25 mouse cellular contexts compared by ENCODE assay signal in genomic region chr11:116630171-116630965, GRCm38 (mm10). TPM values are rescaled to one million over a fixed set of nuclear protein-coding genes. Genes with fewer than 3 reads are reported as not detected.
DNase-seq lines count a peak whose midpoint lies in the region; ATAC-seq lines count a peak whose summit lies in the region.
"Had no signal": no experiment of that assay in that cellular context is flagged by ENCODE, and none has a peak within 500 bp of the region (broad histone marks: within the 10 kb centered on the region; RNA-seq: fewer than 3 reads in every experiment).

No protein-coding gene starts in this region.

- H3K9ac ChIP-seq in hindbrain, embryonic 13.5 days, result peak overlapping the region; percentile 8; the same call in 1 of the 2 replicates
- H3K9ac ChIP-seq in hindbrain, embryonic 11.5 days (ENCODE audit: low read depth, low read length), result no peak overlapping the region
- no peak overlapping the region for H3K9ac ChIP-seq in midbrain, embryonic 15.5 days
- H3K9ac ChIP-seq: embryonic facial prominence, embryonic 13.5 days had no signal

- no peaks in the 10 kb centered on the region for H3K9me3 ChIP-seq in hindbrain, embryonic 13.5 days
- no peaks in the 10 kb centered on the region for H3K9me3 ChIP-seq in hindbrain, embryonic 11.5 days (ENCODE audit: control insufficient read depth, low read length)
- no peaks in the 10 kb centered on the region for H3K9me3 ChIP-seq in midbrain, embryonic 10.5 days (replicated peaks)
- no peaks in the 10 kb centered on the region for H3K9me3 ChIP-seq in midbrain, embryonic 15.5 days
- H3K9me3 ChIP-seq in limb, embryonic 10.5 days (replicated peaks), result no peaks in the 10 kb centered on the region
- H3K9me3 ChIP-seq: embryonic facial prominence, embryonic 13.5 days had no signal

- no peak overlapping the region for H3K4me2 ChIP-seq in hindbrain, embryonic 13.5 days
- H3K4me2 ChIP-seq in hindbrain, embryonic 11.5 days (replicated peaks; ENCODE audit: low read depth, low read length), result no peak overlapping the region
- no peak overlapping the region for H3K4me2 ChIP-seq in midbrain, embryonic 15.5 days
- H3K4me2 ChIP-seq: embryonic facial prominence, embryonic 13.5 days had no signal

- no peaks in the 10 kb centered on the region for H3K36me3 ChIP-seq in hindbrain, embryonic 13.5 days
- H3K36me3 ChIP-seq in hindbrain, embryonic 11.5 days (ENCODE audit: control insufficient read depth, insufficient read depth, low read length), result no peaks in the 10 kb centered on the region
- H3K36me3 ChIP-seq in midbrain, embryonic 10.5 days, result no peaks in the 10 kb centered on the region
- H3K36me3 ChIP-seq in midbrain, embryonic 15.5 days (replicated peaks), result no peaks in the 10 kb centered on the region
- no peaks in the 10 kb centered on the region for H3K36me3 ChIP-seq in limb, embryonic 10.5 days
- H3K36me3 ChIP-seq: embryonic facial prominence, embryonic 13.5 days had no signal

- DNase-seq in heart, adult 11 months, result peak; percentile 97
- no peak for DNase-seq in heart, adult 8-10 months (ENCODE audit: low spot score)
- DNase-seq in hindbrain, embryonic 11.5 days (ENCODE audit: low spot score), result no peak
- no peak for DNase-seq in midbrain, embryonic 10.5 days (ENCODE audit: low spot score)
- DNase-seq in limb, embryonic 10.5 days (ENCODE audit: low spot score), result no peak
- no peak for DNase-seq in spleen, postnatal 36 days (ENCODE audit: low spot score in 2 of 2)
- DNase-seq: adrenal gland, postnatal 36 days; cerebellum, adult 18-20 months; cerebellum, postnatal 36 days; kidney, adult 8-10 months; lung, postnatal 10 days; midbrain, embryonic 14.5 days; thymus, postnatal 25 days had no signal

- no peak for ATAC-seq in hindbrain, embryonic 13.5 days (ENCODE audit: low FRiP score)
- no peak for ATAC-seq in hindbrain, embryonic 11.5 days (ENCODE audit: low FRiP score)
- ATAC-seq in midbrain, embryonic 15.5 days (replicated peaks), result no peak
- ATAC-seq: forebrain, embryonic 16.5 days had no signal

- peaks cover 2% of the 10 kb centered on the region for H3K27me3 ChIP-seq in hindbrain, embryonic 13.5 days
- no peaks in the 10 kb centered on the region for H3K27me3 ChIP-seq in hindbrain, embryonic 11.5 days (ENCODE audit: control insufficient read depth, insufficient read depth, low read length)
- H3K27me3 ChIP-seq in midbrain, embryonic 10.5 days (ENCODE audit: low read depth, poor library complexity, severe bottlenecking), result peaks cover 2% of the 10 kb centered on the region
- H3K27me3 ChIP-seq in midbrain, embryonic 15.5 days (replicated peaks), result 0 out of 2 replicates have a peak, but pooled peaks cover 2% of the 10 kb centered on the region
- no peaks in the 10 kb centered on the region for H3K27me3 ChIP-seq in limb, embryonic 10.5 days (ENCODE audit: low read depth, poor library complexity, severe bottlenecking)
- H3K27me3 ChIP-seq: CH12.LX; embryonic facial prominence, embryonic 13.5 days had no signal

- H3K27ac ChIP-seq in hindbrain, embryonic 13.5 days, result no peak overlapping the region
- H3K27ac ChIP-seq in hindbrain, embryonic 11.5 days (ENCODE audit: low read depth, low read length), result no peak overlapping the region
- H3K27ac ChIP-seq in midbrain, embryonic 10.5 days (replicated peaks), result peak overlapping the region; percentile 49; the same call in 1 of the 2 replicates
- H3K27ac ChIP-seq in midbrain, embryonic 15.5 days, result no peak overlapping the region
- H3K27ac ChIP-seq in limb, embryonic 10.5 days, result peak overlapping the region; percentile 61
- H3K27ac ChIP-seq: embryonic facial prominence, embryonic 13.5 days had no signal

- no peak overlapping the region for H3K4me3 ChIP-seq in hindbrain, embryonic 13.5 days
- no peak overlapping the region for H3K4me3 ChIP-seq in hindbrain, embryonic 11.5 days (ENCODE audit: low read depth, low read length)
- no peak overlapping the region for H3K4me3 ChIP-seq in midbrain, embryonic 10.5 days
- no peak overlapping the region for H3K4me3 ChIP-seq in midbrain, embryonic 15.5 days
- no peak overlapping the region for H3K4me3 ChIP-seq in limb, embryonic 10.5 days
- H3K4me3 ChIP-seq: embryonic facial prominence, embryonic 13.5 days; myocyte had no signal

- WGBS in hindbrain, embryonic 13.5 days, result 60% methylated on average over 12 of the region's 12 CpGs
- WGBS in hindbrain, embryonic 11.5 days, result 56% methylated on average over 12 of the region's 12 CpGs
- 69% methylated on average over 12 of the region's 12 CpGs for WGBS in midbrain, embryonic 10.5 days
- 58% methylated on average over 12 of the region's 12 CpGs for WGBS in midbrain, embryonic 15.5 days
- WGBS in limb, embryonic 10.5 days, result 39% methylated on average over 12 of the region's 12 CpGs

- H3K4me1 ChIP-seq in hindbrain, embryonic 13.5 days (replicated peaks), result no peaks in the 10 kb centered on the region
- no peaks in the 10 kb centered on the region for H3K4me1 ChIP-seq in hindbrain, embryonic 11.5 days (replicated peaks; ENCODE audit: control insufficient read depth, insufficient read depth, low read length)
- peaks cover 21% of the 10 kb centered on the region for H3K4me1 ChIP-seq in midbrain, embryonic 10.5 days
- no peaks in the 10 kb centered on the region for H3K4me1 ChIP-seq in midbrain, embryonic 15.5 days
- H3K4me1 ChIP-seq in limb, embryonic 10.5 days, result peaks cover 26% of the 10 kb centered on the region
- H3K4me1 ChIP-seq: embryonic facial prominence, embryonic 13.5 days had no signal

RNA-seq across cellular contexts. Expression of gene Rhbdf2, which starts 3.5 kb away (rescaled TPM):
- total RNA-seq in heart, adult 8-10 months (2022), result 10 to 100 TPM in 3 of 4 experiments, 1 to 10 TPM in 1; 8.7 to 12.6 (median 10.6) TPM
- 1.8 and 2.1 TPM in 2 replicates for polyA plus RNA-seq in hindbrain, embryonic 13.5 days (2015; fragmentation: Nextera tagmentation; extraction: Ambion mirVana)
- polyA plus RNA-seq in hindbrain, embryonic 11.5 days (2014; fragmentation: Nextera tagmentation; extraction: Ambion mirVana), result 2.1 and 2.7 TPM in 2 replicates
- 2.5 and 3.3 TPM in 2 replicates for polyA plus RNA-seq in midbrain, embryonic 10.5 days (2016; fragmentation: Nextera tagmentation; extraction: Ambion mirVana)
- polyA plus RNA-seq in midbrain, embryonic 15.5 days (2015; fragmentation: Nextera tagmentation; extraction: Ambion mirVana), result 0.83 TPM in 2 replicates
- 4.4 and 5.2 TPM in 2 replicates for polyA plus RNA-seq in limb, embryonic 10.5 days (2016; fragmentation: Nextera tagmentation; extraction: Ambion mirVana)

RNA-seq across cellular contexts. Expression of gene Prcd, which starts 23.0 kb away (rescaled TPM):
- 1 to 10 TPM; 1.4 to 2.0 (median 1.8) TPM for total RNA-seq in heart, adult 8-10 months (2022)
- 1.2 and 1.4 TPM in 2 replicates for polyA plus RNA-seq in hindbrain, embryonic 13.5 days (2015; fragmentation: Nextera tagmentation; extraction: Ambion mirVana)
- 0.32 and 0.43 TPM in 2 replicates for polyA plus RNA-seq in hindbrain, embryonic 11.5 days (2014; fragmentation: Nextera tagmentation; extraction: Ambion mirVana)
- 0.65 and 0.77 TPM in 2 replicates for polyA plus RNA-seq in midbrain, embryonic 10.5 days (2016; fragmentation: Nextera tagmentation; extraction: Ambion mirVana)
- 1.5 and 3.0 TPM in 2 replicates for polyA plus RNA-seq in midbrain, embryonic 15.5 days (2015; fragmentation: Nextera tagmentation; extraction: Ambion mirVana)
- 0.16 and 0.25 TPM in 2 replicates for polyA plus RNA-seq in limb, embryonic 10.5 days (2016; fragmentation: Nextera tagmentation; extraction: Ambion mirVana)
- total RNA-seq: CH12.LX; megakaryocyte, adult 5-6 weeks had no signal

RNA-seq across cellular contexts. Expression of gene Cygb, which starts 23.7 kb away (rescaled TPM):
- 10 to 100 TPM; 40.6 to 64.1 (median 43.0) TPM for total RNA-seq in heart, adult 8-10 months (2022)
- polyA plus RNA-seq in hindbrain, embryonic 13.5 days (2015; fragmentation: Nextera tagmentation; extraction: Ambion mirVana), result 16.4 and 18.1 TPM in 2 replicates
- 2.4 and 2.8 TPM in 2 replicates for polyA plus RNA-seq in hindbrain, embryonic 11.5 days (2014; fragmentation: Nextera tagmentation; extraction: Ambion mirVana)
- 2.5 and 2.8 TPM in 2 replicates for polyA plus RNA-seq in midbrain, embryonic 10.5 days (2016; fragmentation: Nextera tagmentation; extraction: Ambion mirVana)
- 23.3 and 24.4 TPM in 2 replicates for polyA plus RNA-seq in midbrain, embryonic 15.5 days (2015; fragmentation: Nextera tagmentation; extraction: Ambion mirVana)
- 2.7 and 5.8 TPM in 2 replicates for polyA plus RNA-seq in limb, embryonic 10.5 days (2016; fragmentation: Nextera tagmentation; extraction: Ambion mirVana)
- total RNA-seq: CH12.LX; megakaryocyte, adult 5-6 weeks had no signal

RNA-seq across cellular contexts. Expression of gene Aanat, which starts 44.1 kb away (rescaled TPM):
- not detected for total RNA-seq in heart, adult 8-10 months (2022)
- 0.36 and 1.0 TPM in 2 replicates for polyA plus RNA-seq in hindbrain, embryonic 13.5 days (2015; fragmentation: Nextera tagmentation; extraction: Ambion mirVana)
- polyA plus RNA-seq in hindbrain, embryonic 11.5 days (2014; fragmentation: Nextera tagmentation; extraction: Ambion mirVana), result not detected in 2 replicates
- polyA plus RNA-seq in midbrain, embryonic 10.5 days (2016; fragmentation: Nextera tagmentation; extraction: Ambion mirVana), result not detected in 2 replicates
- polyA plus RNA-seq in midbrain, embryonic 15.5 days (2015; fragmentation: Nextera tagmentation; extraction: Ambion mirVana), result 0.33 and 0.45 TPM in 2 replicates
- not detected in 2 replicates for polyA plus RNA-seq in limb, embryonic 10.5 days (2016; fragmentation: Nextera tagmentation; extraction: Ambion mirVana)
- total RNA-seq: adrenal gland, postnatal 36 days; CH12.LX; gastrocnemius, adult 18-20 months; megakaryocyte, adult 5-6 weeks; MEL had no signal
- polyA plus RNA-seq: embryonic facial prominence, embryonic 13.5 days; forebrain, embryonic 16.5 days; gonadal fat pad, adult 2 months; liver, embryonic 16.5 days; myocyte; small intestine, adult 2 months had no signal

RNA-seq across cellular contexts. Expression of gene Ube2o, which starts 49.1 kb away (rescaled TPM):
- total RNA-seq in heart, adult 8-10 months (2022), result 10 to 100 TPM; 27.4 to 33.1 (median 29.8) TPM
- 14.1 and 14.8 TPM in 2 replicates for polyA plus RNA-seq in hindbrain, embryonic 13.5 days (2015; fragmentation: Nextera tagmentation; extraction: Ambion mirVana)
- 17.5 and 18.8 TPM in 2 replicates for polyA plus RNA-seq in hindbrain, embryonic 11.5 days (2014; fragmentation: Nextera tagmentation; extraction: Ambion mirVana)
- 8.3 and 8.7 TPM in 2 replicates for polyA plus RNA-seq in midbrain, embryonic 10.5 days (2016; fragmentation: Nextera tagmentation; extraction: Ambion mirVana)
- 31.4 and 36.6 TPM in 2 replicates for polyA plus RNA-seq in midbrain, embryonic 15.5 days (2015; fragmentation: Nextera tagmentation; extraction: Ambion mirVana)
- polyA plus RNA-seq in limb, embryonic 10.5 days (2016; fragmentation: Nextera tagmentation; extraction: Ambion mirVana), result 12.7 and 16.4 TPM in 2 replicates

Comparison
In these comparisons a context has a peak if more than half of its experiments do, and no peak if none do; other contexts are left out.
1. H3K27ac ChIP-seq: peak in midbrain, embryonic 10.5 days (single experiment) and limb, embryonic 10.5 days (single experiment); none in hindbrain, embryonic 13.5 days (single experiment), hindbrain, embryonic 11.5 days (single experiment) and midbrain, embryonic 15.5 days (single experiment).